Mouse (Mus musculus) spleen, adult 12 weeks (tissue): Measurements from ENCODE around the gene Slit3.

Experiments
- DNase-seq: peaks from one replicate; pipeline ENCODE4 v3.0.0; 2022; ENCODE audit warnings: low spot score

Slit3 gene

DNA sequence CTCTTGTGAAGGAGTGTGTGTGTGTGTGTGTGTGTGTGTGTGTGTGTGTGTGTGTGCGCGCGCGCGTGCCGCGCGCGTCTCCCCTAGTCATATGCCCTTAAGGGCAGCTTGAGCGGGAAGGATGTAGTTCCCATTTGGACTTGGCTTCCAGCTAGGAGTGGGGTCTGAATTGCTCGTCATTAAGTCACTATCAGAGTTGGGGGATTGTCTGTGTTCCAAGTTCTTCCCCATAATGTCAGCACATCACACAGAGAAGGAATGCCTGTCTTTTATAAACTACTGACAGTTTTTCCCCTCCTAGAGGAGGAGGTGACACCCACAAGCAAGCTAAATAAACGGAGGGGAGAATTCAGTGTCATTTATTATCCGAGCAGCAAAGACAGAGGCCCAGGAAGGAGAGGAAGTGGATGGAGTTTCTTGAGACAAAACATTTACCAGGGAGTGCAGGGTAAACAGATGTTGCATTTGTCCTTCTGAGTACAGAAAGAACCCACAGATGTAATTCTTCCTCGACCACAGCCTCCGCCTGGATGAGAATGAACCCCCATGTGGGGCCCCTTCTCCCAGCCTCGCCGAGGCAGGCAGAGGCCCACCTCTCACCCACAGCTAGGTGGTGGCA, 3.6 kb downstream of the Slit3 start:
- no peak for DNase-seq

DNA sequence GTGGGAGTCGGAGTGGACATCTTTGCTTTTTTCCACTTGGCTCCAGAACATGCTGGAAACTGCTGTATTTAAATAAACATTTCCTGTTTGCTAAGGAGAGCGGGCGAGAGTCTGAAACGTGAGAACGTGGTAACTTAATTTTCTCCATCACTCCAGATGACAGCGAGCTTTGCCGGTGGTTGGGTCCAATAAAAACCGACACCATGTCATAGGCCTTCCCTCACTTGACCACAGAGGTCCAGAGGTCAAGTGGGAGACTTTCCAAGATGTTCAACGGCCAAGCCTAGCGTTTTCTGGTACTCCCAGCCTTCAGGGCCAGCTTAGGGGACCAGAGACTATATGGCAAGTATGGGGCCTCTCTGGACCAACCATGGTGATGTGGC, 4.1 kb downstream of the Slit3 start:
- no peak for DNase-seq

DNA sequence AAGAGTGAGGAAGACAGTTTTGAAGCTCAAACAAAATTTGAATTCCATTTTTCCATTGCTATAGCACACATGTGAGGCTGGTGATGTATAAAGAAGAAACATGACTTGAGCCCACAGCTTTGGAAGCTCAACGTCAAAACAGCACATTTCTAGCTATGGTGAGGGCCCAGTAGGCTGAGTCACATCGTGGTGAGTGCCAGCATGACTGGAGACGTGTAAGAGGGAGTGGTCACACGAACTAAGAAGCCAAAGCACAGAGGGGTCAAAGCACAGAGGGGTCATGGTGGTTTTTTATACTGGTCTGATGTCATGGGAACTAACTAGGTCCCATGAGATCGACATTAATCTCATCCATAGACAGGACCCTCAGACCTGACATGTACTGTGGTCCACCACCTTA, 10.7 kb downstream of the Slit3 start:
- no peak for DNase-seq

DNA sequence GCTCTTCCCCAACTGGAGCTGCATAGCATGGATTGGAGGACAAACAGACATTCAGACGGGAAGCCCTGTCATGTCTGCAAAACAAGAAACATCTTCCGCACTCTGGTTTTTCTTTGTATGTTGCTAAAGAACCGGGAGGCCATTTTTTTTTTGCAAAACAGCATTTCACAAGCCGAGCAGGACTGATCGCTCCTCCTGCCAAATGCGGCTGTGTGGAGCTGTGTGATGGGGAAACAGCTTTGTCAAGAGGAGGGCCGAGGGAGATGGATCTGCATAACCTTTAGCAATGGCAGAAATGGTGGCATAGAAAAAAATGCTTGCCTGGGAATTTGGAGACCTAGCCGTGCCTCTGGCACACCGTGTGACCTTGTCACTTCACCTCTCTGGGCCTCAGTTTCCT, 15.6 kb downstream of the Slit3 start:
- no peak for DNase-seq

GRCm38 (mm10) chr11:35140092-35140491, 19.1 kb downstream of the Slit3 start:
- no peak for DNase-seq

- DNase-seq: no peak
Measured at GRCm38 (mm10) chr11:35142202-35142601, 21.2 kb downstream of the Slit3 start.

- no peak for DNase-seq
Measured at GRCm38 (mm10) chr11:35142698-35143360, 21.8 kb downstream of the Slit3 start.

DNA sequence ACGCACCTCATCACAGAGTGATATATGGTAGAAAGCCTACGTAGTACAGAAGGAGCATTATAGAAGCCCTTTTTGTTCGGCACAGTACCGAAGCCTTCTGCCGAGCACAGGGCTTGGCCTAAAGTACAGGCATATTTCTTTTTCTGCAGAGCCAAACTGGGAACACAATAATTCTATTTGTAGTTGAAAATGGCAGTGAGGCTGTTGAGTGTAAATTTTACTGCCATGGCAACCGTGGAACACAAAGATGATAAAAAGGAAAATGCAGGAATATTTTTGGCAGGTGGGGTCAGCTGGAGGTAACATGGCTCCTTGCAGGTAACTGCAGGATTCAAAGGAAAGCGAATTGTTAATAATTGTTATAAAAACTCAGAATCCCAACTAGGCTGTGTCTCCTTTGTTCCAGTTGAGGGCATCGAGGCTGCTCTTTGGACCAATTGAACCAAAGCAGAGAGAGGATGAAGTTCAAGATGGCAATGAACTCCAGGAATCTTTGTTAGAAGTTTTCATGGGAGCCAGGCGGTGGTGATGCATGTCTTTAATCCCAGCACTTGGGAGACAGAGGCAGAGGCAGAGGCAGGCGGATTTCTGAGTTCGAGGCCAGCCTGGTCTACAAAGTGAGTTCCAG, 26.9 kb downstream of the Slit3 start:
- no peak for DNase-seq

- DNase-seq: no peak
Measured at GRCm38 (mm10) chr11:35151539-35151951, 30.5 kb downstream of the Slit3 start.

DNA sequence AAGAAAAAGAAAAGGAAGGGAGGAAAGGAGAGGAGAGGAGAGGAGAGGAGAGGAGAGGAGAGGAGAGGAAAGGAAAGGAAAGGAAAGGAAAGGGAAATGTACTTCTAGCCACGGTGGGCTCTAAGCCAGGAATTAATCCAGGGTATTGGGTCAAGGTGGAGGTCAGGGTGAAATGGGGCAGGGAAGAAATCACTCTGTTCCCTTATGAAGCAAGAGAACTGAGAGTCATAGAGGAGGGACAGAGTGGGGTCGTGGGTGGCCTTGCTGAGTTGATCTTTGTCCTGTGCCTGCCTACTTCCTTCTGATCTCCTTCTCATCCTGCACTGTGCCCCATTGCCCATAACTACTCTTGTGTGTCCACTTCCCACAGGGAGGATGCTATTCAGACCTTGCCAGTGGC, 31.9 kb downstream of the Slit3 start:
- DNase-seq: no peak

- no peak for DNase-seq
Measured at GRCm38 (mm10) chr11:35154449-35154848, 33.4 kb downstream of the Slit3 start.

- DNase-seq: no peak
Measured at GRCm38 (mm10) chr11:35155281-35155680, 34.3 kb downstream of the Slit3 start.

GRCm38 (mm10) chr11:35156676-35157075, 35.7 kb downstream of the Slit3 start:
- DNase-seq: no peak

GRCm38 (mm10) chr11:35160682-35161211, 39.7 kb downstream of the Slit3 start:
- no peak for DNase-seq

DNA sequence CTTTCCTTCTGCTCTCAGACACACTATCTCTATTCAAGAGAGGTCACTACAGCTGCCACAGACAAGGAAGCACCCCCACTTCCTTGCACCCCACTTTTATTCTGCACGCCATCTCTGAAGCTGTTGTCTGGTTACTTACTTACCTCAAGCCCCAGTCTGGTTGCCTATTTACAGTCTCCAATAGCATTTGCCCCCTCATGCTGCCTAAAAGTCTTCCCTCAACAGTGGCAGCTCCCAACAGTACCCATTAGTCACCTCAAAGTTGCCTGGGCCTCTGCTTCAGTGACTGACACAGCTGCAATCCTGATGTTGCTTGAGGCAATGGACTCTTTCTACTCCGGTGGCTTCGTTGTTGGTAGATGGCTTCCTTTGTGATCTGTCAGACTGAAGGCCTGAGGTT, 42.4 kb downstream of the Slit3 start:
- DNase-seq: no peak

GRCm38 (mm10) chr11:35167176-35167575, 46.2 kb downstream of the Slit3 start:
- DNase-seq: no peak

DNA sequence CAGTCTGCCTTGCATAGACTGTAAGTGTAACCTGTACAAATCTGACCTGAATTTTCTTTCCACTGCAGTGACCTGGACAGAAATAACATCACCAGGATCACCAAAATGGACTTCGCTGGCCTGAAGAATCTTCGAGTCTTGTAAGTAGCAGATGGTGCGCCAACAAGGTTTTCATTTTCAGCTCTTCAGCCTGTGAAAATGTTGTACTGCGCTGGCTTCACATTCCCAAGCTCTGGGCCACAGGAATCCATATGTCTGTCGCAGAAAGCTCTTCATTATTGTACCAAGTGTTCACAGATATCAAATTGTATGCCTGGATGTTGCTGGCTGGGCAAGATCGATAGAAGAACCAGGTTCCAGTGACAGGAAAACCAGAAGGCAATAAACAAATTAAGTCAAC, 50.5 kb downstream of the Slit3 start:
- DNase-seq: no peak

GRCm38 (mm10) chr11:35177564-35177963, 56.5 kb downstream of the Slit3 start:
- DNase-seq: no peak

GRCm38 (mm10) chr11:35178144-35178817, 57.3 kb downstream of the Slit3 start:
- no peak for DNase-seq

- no peak for DNase-seq
Measured at GRCm38 (mm10) chr11:35179305-35179704, 58.3 kb downstream of the Slit3 start.

- no peak for DNase-seq
Measured at GRCm38 (mm10) chr11:35182887-35183286, 61.9 kb downstream of the Slit3 start.

- no peak for DNase-seq
Measured at GRCm38 (mm10) chr11:35194826-35195225, 73.8 kb downstream of the Slit3 start.

DNA sequence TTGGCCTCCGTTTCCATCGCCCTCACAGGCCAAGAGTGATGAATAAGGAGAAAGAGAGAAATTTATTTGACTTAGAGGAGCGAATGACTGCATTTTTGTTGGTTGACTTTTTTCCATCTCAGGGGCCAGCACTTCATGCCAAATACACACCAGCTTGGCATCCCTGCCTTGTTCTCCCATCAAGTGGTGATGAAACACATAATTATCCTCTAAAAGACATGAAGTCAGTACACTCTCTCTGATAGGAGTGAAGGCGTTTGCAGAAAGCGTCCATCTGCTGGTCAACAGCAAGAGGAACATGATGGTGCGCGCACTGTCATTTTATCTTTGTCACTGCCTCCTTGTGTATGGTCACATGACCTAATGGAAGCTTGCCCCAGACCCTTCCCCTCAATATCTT, 75.8 kb downstream of the Slit3 start:
- no peak for DNase-seq
